Mouse (Mus musculus) layer of hippocampus, adult 9-11 months (tissue): ENCODE data around the gene Snx25.

Experiments
- DNase-seq: peaks from one replicate; pipeline ENCODE4 v3.0.0; 2022

Gene Snx25

DNA sequence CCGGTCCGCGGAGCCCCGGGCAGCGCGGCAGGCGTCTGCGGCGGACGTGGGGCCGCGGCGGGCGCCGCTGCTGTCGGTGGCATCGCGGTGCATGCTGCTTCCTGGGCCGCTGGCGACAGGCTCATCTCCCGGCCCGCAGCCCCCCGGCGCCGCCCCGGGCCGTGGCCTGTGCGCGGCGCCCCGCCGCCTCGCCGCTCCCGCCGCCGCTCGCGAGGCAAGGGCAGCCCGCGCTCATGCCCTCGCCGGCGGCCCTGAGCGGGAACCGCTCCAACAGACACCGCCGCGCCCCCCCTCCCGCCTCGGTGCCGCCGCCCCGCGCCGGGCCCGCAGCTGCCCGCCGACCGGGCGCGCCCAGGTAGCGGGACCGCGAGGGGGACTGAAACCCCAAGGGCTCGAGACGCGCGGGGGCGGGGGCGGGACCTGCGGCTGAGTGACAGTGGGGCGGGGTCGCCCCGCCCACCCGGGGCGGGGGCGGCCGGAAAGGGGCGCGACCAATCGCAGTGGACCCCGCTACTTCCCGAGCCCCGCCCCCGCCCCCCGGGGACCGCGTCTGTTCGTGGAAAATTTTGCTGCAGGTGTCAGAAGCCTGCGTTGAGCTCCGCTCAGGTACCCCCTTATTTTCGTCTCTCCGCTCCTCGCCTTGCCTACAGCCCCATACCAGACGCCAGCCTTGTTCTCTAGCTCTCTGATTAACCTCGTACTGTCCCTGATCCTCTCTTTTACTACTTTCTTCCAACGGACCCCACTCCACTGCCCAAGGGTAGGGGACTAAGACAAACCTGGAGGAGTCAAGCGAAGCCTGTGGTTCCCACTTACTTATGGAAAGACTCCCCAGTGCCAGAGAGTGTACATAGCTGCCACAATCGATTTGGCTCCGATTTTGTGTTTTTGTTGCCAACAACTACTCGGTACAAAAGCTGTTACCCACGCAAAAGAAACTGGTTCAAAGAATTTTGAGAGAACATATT lies at the start of gene Snx25:
Snx25 (minus strand) TSS at position 96 of the 968 bp plus-strand sequence.
- DNase-seq, result peak; percentile 82

- DNase-seq, result no peak
Measured at GRCm38 (mm10) chr8:46197673-46198072, 45.7 kb upstream of the Snx25 start.

DNA sequence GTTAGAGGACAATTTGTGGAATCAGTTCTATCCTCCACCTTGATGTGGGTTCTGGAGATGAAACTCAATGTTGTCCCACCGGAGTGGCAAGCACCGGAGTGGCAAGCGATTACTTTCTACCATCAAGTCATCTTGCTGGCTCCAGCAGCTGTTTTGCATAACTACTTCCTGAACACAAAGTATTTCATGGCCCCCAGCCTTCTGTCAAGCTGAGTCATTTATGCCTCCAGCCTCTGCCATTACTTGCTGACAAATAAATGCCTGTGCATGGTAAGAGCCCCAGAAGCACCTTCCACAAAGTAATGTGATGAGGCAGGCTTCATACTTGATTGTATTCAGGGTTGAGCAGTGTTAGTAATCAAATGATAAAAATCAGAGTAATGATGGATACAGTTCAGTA lies 44.9 kb upstream of the Snx25 start:
- DNase-seq, result no peak

DNA sequence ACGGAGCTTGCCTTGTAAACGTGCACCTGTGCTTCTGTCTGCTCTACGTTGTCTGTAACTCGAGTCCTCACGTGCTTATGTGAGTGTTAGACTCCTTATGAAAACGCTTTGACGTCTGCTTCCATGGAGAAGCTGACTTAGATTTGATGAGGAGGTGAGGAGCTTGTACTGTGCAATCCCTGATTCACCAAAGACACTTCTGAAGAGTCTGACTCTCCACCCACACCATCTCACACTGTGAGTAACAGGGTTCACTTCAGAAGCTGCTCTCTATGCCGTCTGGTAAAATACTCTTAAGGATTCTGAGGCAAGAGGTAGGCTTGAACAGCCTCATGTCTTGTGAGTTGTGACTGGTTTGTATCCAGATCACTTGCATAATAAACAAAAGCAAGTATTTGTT lies 41.1 kb upstream of the Snx25 start:
- DNase-seq, result no peak

GRCm38 (mm10) chr8:46185361-46185760 lies 33.4 kb upstream of the Snx25 start:
- peak; percentile 49 for DNase-seq

- no peak for DNase-seq
Measured at GRCm38 (mm10) chr8:46180136-46180535, 28.2 kb upstream of the Snx25 start.

GRCm38 (mm10) chr8:46173651-46174050 lies 21.7 kb upstream of the Snx25 start:
- no peak for DNase-seq

- no peak for DNase-seq
Measured at GRCm38 (mm10) chr8:46163870-46164190, 11.9 kb upstream of the Snx25 start.

DNA sequence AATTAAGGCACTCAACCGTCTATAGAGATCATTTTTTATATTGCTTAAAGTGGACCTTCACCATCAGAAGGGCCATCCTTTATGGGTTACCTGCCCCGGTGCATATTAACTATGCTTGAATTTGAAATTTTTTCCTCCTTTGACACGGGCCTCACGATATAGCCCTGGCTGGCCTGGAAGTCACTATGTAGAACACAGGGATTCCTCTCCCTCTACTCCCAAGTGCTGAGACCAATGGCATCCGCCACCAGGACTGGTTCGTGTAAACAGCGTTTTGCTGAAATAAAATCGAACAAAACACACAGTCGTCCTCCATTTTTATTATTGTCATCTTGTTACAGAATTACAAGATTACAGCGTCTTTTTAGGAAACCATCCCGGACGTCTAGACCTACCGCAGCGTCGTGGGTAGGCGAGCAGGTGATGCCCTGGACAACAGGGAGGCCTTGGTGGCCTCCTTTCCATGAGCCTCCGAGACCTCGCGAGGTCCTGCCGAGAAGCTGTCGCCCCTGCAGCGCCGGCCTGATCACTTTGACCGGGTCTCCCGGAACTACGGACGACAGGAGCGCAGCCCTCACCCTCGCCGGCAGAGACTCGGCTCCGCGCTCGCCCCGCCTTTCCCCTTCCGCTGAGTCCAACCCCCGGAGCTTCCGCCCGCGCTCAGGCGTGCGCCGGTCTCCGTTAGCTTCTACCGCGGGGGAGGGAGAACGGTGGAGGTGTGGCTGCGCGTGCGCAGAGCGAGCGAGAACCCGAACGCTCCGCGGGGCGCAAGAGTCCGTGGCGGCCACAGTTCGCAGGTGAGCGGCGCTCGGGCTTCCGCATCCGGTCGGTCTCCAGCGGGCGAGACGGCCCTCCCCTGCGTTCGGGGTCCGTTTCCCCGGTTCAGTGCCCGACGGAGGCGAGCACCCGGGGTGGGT lies 11.3 kb upstream of the Snx25 start:
- peak; percentile 94 for DNase-seq

DNA sequence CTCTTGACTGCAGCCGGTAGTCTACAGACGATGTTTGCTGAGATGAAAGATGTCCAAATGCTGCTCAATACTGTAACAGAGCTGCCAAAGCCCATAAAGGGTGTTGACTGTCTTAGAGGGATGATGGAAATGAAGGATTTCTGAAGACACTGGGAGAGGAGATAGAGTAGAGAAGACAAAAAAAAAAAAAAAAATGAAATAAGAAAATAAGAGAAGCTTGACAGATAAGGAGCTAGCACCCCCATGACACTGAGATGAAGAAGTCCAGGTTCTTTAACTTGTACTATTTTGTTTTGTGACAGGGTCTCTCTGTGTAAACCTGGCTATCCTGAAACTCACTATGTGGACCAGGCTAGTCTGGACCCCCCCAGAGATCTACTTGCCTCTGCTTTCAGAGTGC lies 1.1 kb upstream of the Snx25 start:
- no peak for DNase-seq

- no peak for DNase-seq
Measured at GRCm38 (mm10) chr8:46151202-46152062, 527 bp downstream of the Snx25 start, which contains the start of gene Cfap97. Cfap97 (plus strand) TSS chr8:46151771.

DNA sequence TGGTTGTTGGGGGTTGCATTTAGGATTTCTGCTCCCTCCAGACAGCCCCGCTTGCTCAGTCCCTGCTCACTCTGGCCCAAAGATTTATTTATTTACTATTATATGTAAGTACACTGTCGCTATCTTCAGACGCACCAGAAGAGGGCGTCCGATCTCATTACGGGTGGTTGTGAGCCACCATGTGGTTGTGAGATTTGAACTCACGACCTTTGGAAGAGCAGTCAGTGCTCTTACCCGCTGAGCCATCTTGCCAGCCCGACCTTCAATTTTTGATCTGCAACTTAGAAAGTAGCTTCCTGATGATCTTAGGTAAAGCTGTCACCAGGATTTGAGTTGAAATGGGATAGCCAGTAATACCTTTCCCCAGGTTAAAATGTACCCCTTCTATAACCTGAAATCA lies 2.2 kb downstream of the Snx25 start:
- DNase-seq, result no peak

DNA sequence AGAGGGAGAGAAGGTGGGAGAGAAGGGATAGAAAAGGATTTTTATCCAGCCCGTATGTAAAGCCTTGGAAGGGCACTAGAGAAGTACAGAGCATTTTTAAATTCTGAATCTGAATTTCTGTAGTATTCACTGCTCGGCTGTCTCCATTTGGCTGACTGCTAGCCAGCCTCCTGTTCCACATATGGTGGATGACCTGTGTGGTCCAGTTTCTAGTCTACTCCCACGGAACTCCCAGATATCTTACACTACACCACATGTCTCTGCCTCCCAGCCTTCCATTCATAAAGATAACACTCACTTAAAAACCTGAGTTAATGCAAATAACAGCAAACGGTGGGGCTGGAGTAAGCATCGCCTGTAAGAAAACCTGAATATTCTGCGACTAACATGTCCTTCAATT lies 2.7 kb downstream of the Snx25 start:
- DNase-seq, result no peak

DNA sequence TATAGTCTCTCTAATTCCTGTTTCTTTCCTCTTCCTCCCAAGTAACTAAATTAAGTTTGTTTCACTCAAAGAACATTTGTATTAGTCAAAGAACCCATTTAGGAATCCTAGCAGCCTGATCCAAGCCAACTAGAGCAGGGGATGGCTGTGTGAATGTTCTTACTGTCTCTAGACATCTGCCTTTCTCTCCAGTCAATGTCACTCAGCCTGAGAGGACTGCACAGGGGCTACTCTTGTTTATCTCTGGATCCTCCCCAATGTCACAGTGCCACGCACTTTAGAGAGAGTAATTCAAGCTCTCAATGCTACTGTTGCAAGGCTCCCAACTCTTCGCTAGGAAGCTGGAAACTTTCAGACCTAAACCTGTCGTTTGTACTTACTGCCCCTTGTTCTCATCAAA lies 5.8 kb downstream of the Snx25 start:
- DNase-seq, result no peak

DNA sequence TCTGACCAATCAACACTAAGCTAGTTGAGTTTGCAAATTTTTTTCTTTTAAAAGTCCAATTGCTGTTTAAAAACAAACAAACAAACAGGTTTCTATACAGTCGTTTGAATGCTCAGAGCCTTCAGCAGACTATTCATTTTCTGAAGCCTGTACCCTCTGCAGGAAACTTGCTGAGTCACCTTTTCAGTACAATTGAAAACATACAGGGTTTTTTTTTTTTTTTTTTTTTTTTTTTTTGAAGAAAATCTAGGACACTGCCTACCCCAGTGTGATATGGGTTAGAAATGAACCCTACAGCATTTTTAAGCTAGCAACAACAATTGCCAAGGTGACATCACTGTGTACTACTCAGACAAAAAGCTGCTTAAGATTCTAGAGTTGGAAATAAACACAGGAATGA lies 8.0 kb downstream of the Snx25 start:
- DNase-seq, result no peak

- DNase-seq, result no peak
Measured at GRCm38 (mm10) chr8:46143470-46143869, 8.5 kb downstream of the Snx25 start.

DNA sequence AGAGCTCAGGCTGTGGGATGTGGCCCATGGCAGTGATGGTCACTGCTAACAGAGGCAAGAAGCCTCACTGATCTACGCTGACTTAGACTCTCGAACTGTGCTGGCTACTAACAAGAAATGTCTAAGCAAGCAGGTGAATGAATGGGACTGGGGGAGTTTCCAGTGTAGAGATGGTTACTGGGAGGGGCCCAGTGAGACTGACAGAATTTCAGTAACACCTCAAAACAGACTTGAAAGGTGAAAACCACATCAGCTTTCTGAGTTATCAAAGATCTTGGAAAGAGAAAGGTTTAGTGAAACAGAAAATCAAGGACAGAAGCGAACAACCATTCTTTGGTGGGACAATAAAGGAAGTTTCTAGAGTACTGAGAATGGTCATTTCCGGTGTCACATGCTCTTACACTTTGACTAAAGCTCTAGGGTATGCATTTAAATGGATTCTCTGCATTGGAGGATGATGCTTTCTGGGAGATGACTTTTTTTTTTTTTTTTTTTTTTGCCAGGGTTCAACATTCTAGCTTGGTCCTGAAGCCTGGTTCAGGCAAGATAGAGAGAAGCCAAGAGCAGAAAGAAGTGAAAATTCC lies 9.4 kb downstream of the Snx25 start:
- no peak for DNase-seq

- DNase-seq, result no peak
Measured at GRCm38 (mm10) chr8:46141688-46142087, 10.3 kb downstream of the Snx25 start.

- DNase-seq, result no peak
Measured at GRCm38 (mm10) chr8:46140376-46141120, 11.4 kb downstream of the Snx25 start.

DNA sequence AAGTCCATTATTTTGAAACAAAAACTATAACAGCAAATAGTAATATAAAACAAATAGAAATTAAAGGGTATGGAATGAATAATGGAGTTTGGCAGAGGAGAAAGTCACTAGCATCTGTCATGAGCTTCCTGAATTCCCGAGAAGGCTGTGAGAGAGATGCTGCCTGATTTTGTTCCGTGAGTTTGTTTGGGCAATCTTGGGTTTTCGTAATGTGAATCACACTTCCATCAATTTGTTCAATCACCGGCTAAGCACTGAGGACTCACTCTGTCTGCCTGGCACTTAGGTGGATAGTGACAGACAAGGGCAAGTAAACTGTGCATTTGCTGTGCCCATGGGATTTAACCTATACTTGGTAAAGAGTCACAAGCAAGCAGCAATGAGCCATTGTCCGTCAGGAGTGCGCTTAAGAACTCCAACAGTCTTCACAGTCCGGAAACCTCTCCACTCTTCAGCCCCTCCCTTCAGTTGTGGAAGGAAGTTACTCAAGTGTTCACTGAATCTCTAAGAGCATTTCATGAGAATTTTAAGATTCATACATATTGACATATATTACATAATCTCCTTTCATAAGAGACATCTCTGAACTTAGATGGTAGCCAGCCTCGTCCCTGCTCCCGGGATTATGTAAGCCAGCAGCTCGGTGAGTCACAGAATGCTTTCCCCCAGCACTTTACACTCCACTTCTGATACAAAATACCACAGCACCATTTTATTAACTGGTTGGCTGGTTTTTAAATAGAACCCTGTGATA lies 13.9 kb downstream of the Snx25 start:
- no peak for DNase-seq

- DNase-seq, result no peak
Measured at GRCm38 (mm10) chr8:46137336-46137735, 14.6 kb downstream of the Snx25 start.
